Mouse (Mus musculus) lung, embryonic 16.5 days (tissue): ENCODE data around the gene Foxn3. TPM values are rescaled to one million over a fixed set of nuclear protein-coding genes. Genes with fewer than 3 reads are reported as not detected.

Experiments used
- ATAC-seq: fragments of 200-750 bp; cut with Nextera tagmentation; 2 replicates; pipeline ENCODE4 v1.8.0; 2017; ENCODE audit warnings: low read depth, mild to moderate bottlenecking, moderate library complexity
- H3K27ac ChIP-seq: fragments of 300-500 bp; sonication (generic); 2 replicates; pipeline ENCODE4 v1.5.1; 2014; ENCODE audit warnings: mild to moderate bottlenecking, control low read depth, low read length
- H3K27me3 ChIP-seq: fragments of 300-500 bp; sonication (generic); 2 replicates; pipeline ENCODE4 v1.6.1; 2014; ENCODE audit warnings: low read depth, low read length, mixed read lengths; ENCODE audit not compliant: control insufficient read depth, insufficient read depth
- H3K36me3 ChIP-seq: fragments of 300-500 bp; sonication (generic); 2 replicates; pipeline ENCODE4 v1.6.1; 2014; ENCODE audit warnings: low read length; ENCODE audit not compliant: control insufficient read depth, insufficient read depth
- H3K4me1 ChIP-seq: fragments of 300-500 bp; sonication (generic); replicated peaks from 2 replicates; pipeline ENCODE4 v1.6.1; 2014; ENCODE audit warnings: low read length, mixed read lengths; ENCODE audit not compliant: control insufficient read depth, insufficient read depth
- H3K4me2 ChIP-seq: fragments of 300-500 bp; sonication (generic); 2 replicates; pipeline ENCODE4 v1.6.1; 2014; ENCODE audit warnings: low read depth, low read length, control low read depth
- H3K4me3 ChIP-seq: fragments of 300-500 bp; sonication (generic); 2 replicates; pipeline ENCODE4 v1.5.1; 2014; ENCODE audit warnings: mild to moderate bottlenecking, low read length, control low read depth
- H3K9ac ChIP-seq: fragments of 300-500 bp; sonication (generic); 2 replicates; pipeline ENCODE4 v1.6.1; 2014; ENCODE audit warnings: low read length, control low read depth
- H3K9me3 ChIP-seq: fragments of 300-500 bp; sonication (generic); 2 replicates; pipeline ENCODE4 v1.6.1; 2016; ENCODE audit warnings: low read length; ENCODE audit not compliant: control insufficient read depth
- WGBS: fragments of 180-500 bp; shearing (Covaris S2); extraction: QIAGEN DNeasy Blood & Tissue Kit; methylation state at CpG from one replicate; pipeline ENCODE4 v1.1.7; 2014; 5-methylcytosine and 5-hydroxymethylcytosine counted together
- polyA plus RNA-seq: library from polyadenylated mRNA; unstranded; fragments of >200 nt; fragmentation: Nextera tagmentation; extraction: Ambion mirVana; gene quantifications from 2 replicates; pipeline ENCODE4 v1.2.1, GENCODE M21; 2015

Foxn3 gene
- polyA plus RNA-seq, 1 experiment from 2014 or later: 60.8 TPM

DNA sequence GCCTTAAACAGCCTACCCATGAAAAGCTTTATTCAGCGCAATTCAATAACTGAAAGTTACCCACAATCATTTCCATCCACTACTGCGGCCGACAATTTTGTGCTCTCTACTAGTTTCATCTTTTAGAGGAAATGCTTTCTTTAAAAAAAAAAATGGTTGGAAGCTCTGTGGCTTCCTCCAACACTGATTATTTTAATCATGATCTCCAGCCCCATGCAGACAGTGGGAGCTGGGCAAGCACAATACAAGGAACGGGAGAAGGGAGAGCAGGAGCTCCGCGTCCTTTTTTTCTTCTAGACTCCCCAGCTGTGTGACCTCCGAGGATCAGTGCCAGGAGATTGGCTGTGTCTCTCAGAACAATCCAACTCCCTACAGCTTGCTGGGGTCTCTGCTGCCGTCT lies 5.9 kb downstream of the Foxn3 start:
- H3K4me2 ChIP-seq: no peak overlapping the region
- 58% methylated on average over 8 of the region's 8 CpGs for WGBS

DNA sequence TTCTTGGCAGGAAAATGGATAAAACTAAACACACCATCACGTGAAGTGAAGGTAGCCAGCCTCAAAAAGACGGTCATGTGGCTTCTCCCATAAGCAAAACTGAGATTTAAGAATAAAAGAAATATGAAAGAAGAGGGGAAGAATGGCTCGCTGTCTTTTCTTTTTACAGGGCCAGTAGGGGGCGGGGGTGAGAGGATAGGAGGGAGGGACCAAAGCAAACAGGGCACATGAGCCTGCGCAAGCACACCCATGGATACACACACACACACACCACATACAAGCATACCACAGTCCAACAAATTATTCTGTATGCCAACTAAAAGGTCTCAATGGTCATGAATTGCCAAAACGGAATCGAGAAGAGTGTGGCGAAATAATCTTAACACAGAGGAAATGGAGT lies 12.8 kb downstream of the Foxn3 start:
- no peak overlapping the region for H3K4me2 ChIP-seq
- H3K4me1 ChIP-seq: peaks cover 3% of the 10 kb centered on the region
- ATAC-seq: no peak
- H3K36me3 ChIP-seq: no peaks in the 10 kb centered on the region
- no peaks in the 10 kb centered on the region for H3K27me3 ChIP-seq
- H3K9me3 ChIP-seq: no peaks in the 10 kb centered on the region
- H3K9ac ChIP-seq: no peak overlapping the region
- no peak overlapping the region for H3K4me3 ChIP-seq
- 67% methylated on average over 8 of the region's 8 CpGs for WGBS
- H3K27ac ChIP-seq: no peak overlapping the region

More for the DNA sequence above, 5.9 kb downstream of the Foxn3 start:
- H3K27ac ChIP-seq: no peak overlapping the region
- H3K9ac ChIP-seq: no peak overlapping the region
- no peaks in the 10 kb centered on the region for H3K9me3 ChIP-seq
- no peak for ATAC-seq
- H3K27me3 ChIP-seq: no peaks in the 10 kb centered on the region
- H3K36me3 ChIP-seq: no peaks in the 10 kb centered on the region
- H3K4me3 ChIP-seq: no peak overlapping the region
- peaks cover 26% of the 10 kb centered on the region for H3K4me1 ChIP-seq

DNA sequence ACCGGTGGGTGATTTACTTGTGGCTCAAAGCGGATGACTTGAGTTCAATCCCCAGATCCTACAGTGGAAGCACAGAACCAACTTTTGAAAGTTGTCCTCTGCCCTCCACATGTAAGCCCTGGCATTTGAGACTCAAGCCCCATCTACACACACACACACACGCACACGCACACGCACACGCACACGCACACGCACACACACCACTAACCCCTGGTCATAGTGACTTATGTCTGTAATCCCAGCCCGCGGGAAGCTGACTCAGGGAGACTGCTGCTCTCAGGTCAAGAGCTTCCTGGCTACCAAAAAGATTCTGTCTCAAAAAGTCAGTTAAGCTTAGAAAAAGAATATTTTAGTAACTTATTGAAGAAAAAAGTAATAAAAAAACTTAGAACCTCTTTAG lies 13.6 kb downstream of the Foxn3 start:
- Histone ChIP-seq H3K4me3 (no peak overlapping the region), H3K27ac (no peak overlapping the region), H3K9me3 (no peaks in the 10 kb centered on the region), H3K36me3 (no peaks in the 10 kb centered on the region), H3K4me1 (peaks cover 6% of the 10 kb centered on the region), H3K27me3 (no peaks in the 10 kb centered on the region), H3K9ac (no peak overlapping the region), H3K4me2 (no peak overlapping the region)
- WGBS: 89% methylated on average over 10 of the region's 10 CpGs
- no peak for ATAC-seq

DNA sequence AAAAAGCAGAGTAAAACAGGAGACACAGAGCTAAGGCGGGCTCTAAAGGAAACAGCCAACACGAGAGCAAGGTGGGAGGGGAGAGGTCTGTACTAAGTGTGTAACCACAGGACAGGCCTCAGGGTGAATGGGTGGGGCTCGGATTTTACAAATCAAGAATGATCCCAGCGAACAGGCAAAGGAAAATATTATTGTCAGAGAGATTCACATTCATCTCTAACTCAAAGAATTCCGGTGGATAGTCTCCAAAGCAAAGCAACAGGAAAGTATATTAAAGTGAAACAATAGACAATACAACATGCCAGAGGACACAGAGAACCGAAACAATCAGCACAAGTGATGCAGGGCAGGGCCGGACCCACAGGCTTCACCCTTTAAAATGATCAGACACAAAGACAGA lies 15.0 kb downstream of the Foxn3 start:
- H3K36me3 ChIP-seq: no peaks in the 10 kb centered on the region
- no peaks in the 10 kb centered on the region for H3K9me3 ChIP-seq
- no peak overlapping the region for H3K9ac ChIP-seq
- no peak overlapping the region for H3K4me3 ChIP-seq
- H3K27ac ChIP-seq: no peak overlapping the region
- WGBS: 65% methylated on average over 7 of the region's 7 CpGs
- no peak overlapping the region for H3K4me2 ChIP-seq
- no peak for ATAC-seq
- no peaks in the 10 kb centered on the region for H3K27me3 ChIP-seq
- H3K4me1 ChIP-seq: peaks cover 6% of the 10 kb centered on the region

DNA sequence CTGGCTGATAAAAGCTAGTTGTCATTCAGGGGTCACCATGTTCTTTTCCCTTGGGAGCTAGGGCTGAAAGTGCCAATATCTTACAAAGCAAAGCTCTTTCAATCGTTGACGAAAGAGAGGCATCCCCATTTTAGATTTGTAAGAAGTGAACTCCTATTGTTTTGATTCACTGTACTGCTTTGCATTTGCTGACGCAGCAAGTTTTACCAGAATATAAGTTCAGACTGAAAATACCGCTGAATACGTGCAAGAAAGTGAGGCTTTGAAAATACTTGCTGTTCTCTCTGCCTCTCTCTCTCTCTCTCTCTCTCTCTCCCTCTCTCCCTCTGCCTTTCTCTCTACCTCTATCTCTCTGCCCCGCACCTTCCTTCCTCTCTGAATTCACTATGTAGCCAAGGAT lies 16.1 kb downstream of the Foxn3 start:
- Histone ChIP-seq H3K4me3 (no peak overlapping the region), H3K27me3 (no peaks in the 10 kb centered on the region), H3K36me3 (no peaks in the 10 kb centered on the region), H3K9me3 (no peaks in the 10 kb centered on the region), H3K9ac (no peak overlapping the region), H3K27ac (no peak overlapping the region), H3K4me2 (no peak overlapping the region), H3K4me1 (peaks cover 6% of the 10 kb centered on the region)
- WGBS: 87% methylated on average over 6 of the region's 6 CpGs
- ATAC-seq: no peak

DNA sequence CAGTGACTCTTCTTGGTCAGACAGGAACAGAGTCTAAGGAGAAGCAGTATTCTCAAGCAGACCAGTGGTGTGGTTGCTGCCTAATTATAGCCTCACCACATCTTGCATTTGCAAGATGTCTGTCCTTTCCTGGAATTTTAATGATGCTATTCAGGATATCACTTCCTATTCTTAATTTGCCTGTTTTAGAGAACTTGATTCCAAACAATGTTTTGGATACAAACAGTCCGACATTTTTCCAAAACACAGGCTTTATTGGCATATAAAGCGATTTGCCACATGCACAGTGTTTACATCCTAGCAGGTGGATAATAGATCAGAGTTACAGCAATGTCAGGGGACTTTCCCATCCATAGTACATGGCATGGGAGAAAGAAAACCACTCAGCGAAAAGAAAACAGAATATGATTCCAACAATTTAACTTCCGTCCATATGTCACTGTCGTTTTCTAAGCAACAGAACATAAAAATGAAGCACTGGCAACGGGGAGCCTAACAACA lies 18.1 kb downstream of the Foxn3 start:
- no peak overlapping the region for H3K9ac ChIP-seq
- H3K27me3 ChIP-seq: no peaks in the 10 kb centered on the region
- no peak overlapping the region for H3K4me2 ChIP-seq
- no peaks in the 10 kb centered on the region for H3K9me3 ChIP-seq
- peaks cover 6% of the 10 kb centered on the region for H3K4me1 ChIP-seq
- H3K4me3 ChIP-seq: no peak overlapping the region
- WGBS: 57% methylated on average over 6 of the region's 6 CpGs
- no peak overlapping the region for H3K27ac ChIP-seq
- ATAC-seq: no peak
- H3K36me3 ChIP-seq: no peaks in the 10 kb centered on the region

DNA sequence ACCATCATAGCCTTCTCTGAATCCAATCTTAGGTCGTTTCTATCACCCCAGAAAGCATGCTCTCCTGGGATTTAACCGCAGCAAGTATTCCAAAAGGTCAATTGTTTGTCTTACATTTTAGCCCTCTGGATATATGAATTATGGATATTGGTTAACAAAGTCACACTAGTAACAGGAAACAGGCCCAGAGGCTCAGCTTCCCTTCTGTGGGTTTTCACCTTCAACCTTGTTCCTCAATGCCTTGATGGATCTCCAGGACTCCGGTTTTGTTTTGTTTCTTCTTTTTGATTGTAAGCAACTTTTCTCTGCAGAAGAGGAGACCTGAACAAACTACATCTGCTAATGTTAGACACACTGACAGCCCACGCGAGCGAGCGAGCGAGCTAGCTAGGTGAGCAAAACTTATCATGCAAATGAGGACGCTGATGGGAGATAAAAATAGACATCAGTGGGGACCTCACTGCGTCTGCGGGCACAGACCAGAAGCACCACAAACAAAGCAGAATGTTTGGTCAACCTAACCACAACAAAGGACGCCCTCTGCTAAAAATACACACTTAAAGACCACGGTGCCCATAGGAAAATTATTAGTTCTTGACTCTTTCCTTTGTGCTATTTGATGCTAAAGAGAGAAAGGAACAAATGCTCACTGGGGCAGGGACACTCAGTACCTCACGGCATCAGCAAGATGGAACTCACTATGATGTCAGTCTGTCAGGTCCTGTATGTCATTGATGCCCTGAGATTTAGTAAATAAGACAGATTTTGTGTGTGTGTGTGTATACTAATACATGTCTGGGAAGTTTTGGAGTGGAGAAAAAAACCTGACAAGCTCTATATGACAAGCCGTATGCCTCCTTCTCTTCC lies 18.9 kb downstream of the Foxn3 start:
- Histone ChIP-seq H3K27ac (no peak overlapping the region), H3K4me1 (peaks cover 6% of the 10 kb centered on the region), H3K4me2 (no peak overlapping the region), H3K9ac (no peak overlapping the region), H3K36me3 (no peaks in the 10 kb centered on the region), H3K27me3 (no peaks in the 10 kb centered on the region), H3K9me3 (no peaks in the 10 kb centered on the region), H3K4me3 (no peak overlapping the region)
- WGBS: 71% methylated on average over 15 of the region's 15 CpGs
- no peak for ATAC-seq

DNA sequence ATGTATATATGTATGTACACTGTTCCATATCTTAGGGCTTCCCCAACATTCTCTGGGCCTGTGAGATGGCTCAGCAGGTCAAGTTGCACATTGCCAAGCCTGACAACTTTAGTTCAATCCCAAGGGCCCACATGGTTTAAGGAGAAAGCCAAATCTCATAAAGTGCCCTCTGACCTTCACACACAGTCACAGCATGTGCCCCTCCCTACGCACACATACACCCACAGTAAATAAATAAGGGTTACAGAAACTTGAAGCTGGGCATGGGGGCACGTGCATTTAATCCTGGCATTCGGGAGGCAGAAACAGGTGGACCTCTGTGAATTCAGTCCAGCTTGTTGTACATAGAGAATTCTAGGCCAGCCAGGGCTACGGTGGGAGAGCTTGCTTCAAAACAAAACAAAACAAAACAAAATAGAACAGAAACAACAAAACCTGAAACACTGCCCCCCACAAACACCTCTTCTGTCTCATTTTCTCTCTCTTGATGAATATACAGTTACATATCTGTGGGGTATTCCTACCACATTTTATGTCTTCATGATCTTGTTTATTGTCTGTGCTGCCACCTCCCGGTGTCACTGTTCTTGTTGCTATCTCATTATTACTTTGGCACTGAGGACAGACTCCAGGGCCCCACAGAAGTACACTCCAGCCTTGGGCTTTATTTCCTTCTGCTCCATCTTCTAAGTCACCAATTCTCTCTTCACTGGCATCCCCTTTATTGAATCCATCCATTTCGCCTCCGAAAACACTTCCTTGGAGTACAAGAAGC lies 19.8 kb downstream of the Foxn3 start:
- 88% methylated on average over 7 of the region's 7 CpGs for WGBS
- Histone ChIP-seq H3K9me3 (no peaks in the 10 kb centered on the region), H3K4me2 (no peak overlapping the region), H3K4me3 (no peak overlapping the region), H3K9ac (no peak overlapping the region), H3K27ac (no peak overlapping the region), H3K27me3 (no peaks in the 10 kb centered on the region), H3K4me1 (peaks cover 6% of the 10 kb centered on the region), H3K36me3 (no peaks in the 10 kb centered on the region)
- no peak for ATAC-seq

DNA sequence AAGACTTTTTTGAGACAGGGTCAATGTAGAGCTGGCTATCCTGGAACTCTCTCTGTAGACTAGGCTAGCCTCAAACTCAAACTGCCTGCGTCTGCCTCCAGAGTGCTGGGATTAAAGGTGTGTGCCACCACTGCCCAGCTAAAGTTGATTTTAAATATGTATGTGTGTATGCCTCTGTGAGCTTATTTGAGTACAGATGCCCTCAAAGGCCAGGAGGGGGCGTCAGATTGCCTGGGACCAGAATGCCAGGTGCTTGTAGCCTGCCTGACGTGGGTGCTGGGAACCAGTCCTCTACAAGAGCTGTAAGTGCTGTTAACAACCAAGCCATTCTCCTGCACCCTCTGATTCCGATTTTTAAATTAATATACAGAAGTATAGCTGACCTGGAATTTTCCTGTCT lies 23.2 kb downstream of the Foxn3 start:
- H3K36me3 ChIP-seq: 0 out of 2 replicates have a peak, but pooled peaks cover 2% of the 10 kb centered on the region
- no peak overlapping the region for H3K4me3 ChIP-seq
- peaks cover 7% of the 10 kb centered on the region for H3K9me3 ChIP-seq
- H3K27me3 ChIP-seq: no peaks in the 10 kb centered on the region
- 88% methylated on average over 4 of the region's 4 CpGs for WGBS
- no peaks in the 10 kb centered on the region for H3K4me1 ChIP-seq
- no peak overlapping the region for H3K4me2 ChIP-seq
- no peak overlapping the region for H3K9ac ChIP-seq
- no peak for ATAC-seq
- H3K27ac ChIP-seq: no peak overlapping the region
